Mouse (Mus musculus) G1E (cell line): ENCODE data around the gene Ndufb7.

ENCODE experiments used
- CTCF ChIP-seq: IDR thresholded peaks from 2 replicates; pipeline ENCODE4 v1.5.1; 2012; ENCODE audit warnings: low read depth, low read length, inconsistent platforms, mixed read lengths
- POLR2AphosphoS5 ChIP-seq: IDR thresholded peaks from 2 replicates; pipeline ENCODE4 v1.6.1; 2012; ENCODE audit warnings: low read depth, low read length, inconsistent platforms; ENCODE audit not compliant: insufficient replicate concordance

- TF ChIP-seq CTCF (no peak), POLR2AphosphoS5 (no peak)
Measured at GRCm38 (mm10) chr8:83573140-83573875, 6.8 kb downstream of the Ndufb7 start.
